Mouse (Mus musculus) splenic B cell, adult 2 months (primary cell): ENCODE measurements around the gene Neurl1b.

Experiments used
- DNase-seq: peaks from one replicate; pipeline ENCODE4 v3.0.0-alpha.2; 2011; ENCODE audit warnings: low read depth, low spot score
- H3K27me3 ChIP-seq: 2 replicates; pipeline ENCODE4 v1.6.1; 2012; ENCODE audit warnings: mild to moderate bottlenecking, low read length, moderate library complexity, mixed read lengths; ENCODE audit not compliant: control insufficient read depth, poor library complexity, insufficient read depth, severe bottlenecking
- H3K36me3 ChIP-seq: 2 replicates; pipeline ENCODE4 v1.6.1; 2012; ENCODE audit warnings: mild to moderate bottlenecking, low read length, moderate library complexity, mixed read lengths; ENCODE audit not compliant: control insufficient read depth, poor library complexity, insufficient read depth, severe bottlenecking

Gene Neurl1b

DNA sequence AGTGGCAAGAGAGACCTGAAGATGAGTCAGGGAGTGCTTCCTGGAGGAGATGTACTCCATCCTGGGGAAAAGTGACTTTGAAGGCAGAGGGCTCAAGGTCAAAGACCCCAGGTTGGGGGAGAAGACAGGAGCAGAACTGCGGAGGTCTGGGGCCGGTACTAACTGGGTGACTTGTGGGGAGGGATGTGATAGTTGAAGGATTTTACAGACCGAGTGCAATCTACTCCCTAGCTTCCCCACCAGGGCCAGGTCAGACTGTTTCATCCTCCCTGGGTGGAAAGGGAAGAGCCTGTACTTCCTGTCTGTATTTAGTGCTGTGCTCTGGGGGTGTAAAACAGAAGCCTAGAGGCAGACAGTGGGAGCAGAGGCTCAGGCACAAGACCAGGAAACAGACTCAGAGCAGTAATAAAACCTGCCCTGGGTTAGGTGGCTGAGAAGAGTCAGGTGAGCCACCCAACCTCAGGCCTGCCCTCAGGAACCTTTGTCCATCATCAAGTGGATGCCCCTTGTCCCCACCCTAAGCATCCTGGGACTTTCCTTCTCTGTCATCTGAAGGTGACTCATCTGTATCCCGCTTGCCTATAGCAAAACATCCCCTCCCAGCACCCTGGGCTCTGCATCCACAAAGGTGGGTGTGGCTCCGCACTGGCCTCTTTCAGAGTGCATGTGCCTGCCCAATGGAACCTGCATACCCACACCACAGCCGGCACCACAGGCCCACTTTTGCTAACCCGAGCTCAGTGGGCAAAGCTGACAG, 6.0 kb downstream of the Neurl1b start:
- DNase-seq: no peak
- H3K27me3 ChIP-seq: no peaks in the 10 kb centered on the region
- no peaks in the 10 kb centered on the region for H3K36me3 ChIP-seq

DNA sequence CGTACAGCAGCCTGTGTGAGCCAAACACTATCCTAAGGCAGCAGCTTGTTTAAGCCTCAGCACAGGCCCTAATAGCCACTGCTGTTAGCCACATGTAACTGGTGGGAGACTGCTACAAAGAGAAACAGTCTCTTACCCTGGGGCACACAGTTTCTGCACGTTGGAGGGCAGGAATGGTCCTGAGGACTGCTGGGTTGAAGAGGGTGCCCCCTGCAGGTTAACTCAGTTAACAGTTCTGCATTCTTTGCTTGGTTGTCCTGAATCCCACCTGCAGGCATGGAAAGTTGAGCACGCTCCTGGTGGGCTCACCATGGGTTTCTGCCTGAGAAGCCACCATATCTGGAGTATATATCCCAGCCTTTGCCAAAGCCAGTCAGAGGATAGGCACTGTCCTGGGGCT, 6.9 kb downstream of the Neurl1b start:
- H3K36me3 ChIP-seq: no peaks in the 10 kb centered on the region
- peak; percentile 46 for DNase-seq
- no peaks in the 10 kb centered on the region for H3K27me3 ChIP-seq

DNA sequence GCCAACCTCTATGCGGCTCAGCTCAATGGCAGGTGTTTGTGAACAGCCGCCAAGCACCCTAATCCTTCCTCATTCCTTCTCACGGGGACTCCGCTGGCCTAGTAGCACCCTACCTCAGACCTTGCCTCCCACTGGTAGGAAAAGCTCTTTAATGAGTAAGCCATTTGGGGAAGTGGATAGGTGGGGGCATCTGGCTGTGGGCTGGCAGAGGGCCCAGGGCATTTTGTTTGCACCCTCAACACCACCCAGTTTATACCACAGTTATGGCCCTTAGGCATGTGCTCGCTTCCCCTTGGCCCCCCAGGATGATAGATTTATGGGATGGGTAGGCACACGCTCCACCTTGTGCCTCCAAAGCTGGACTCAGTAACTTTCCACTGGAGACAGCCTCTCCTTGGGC, 7.8 kb downstream of the Neurl1b start:
- DNase-seq: peak; percentile 5
- H3K27me3 ChIP-seq: no peaks in the 10 kb centered on the region
- H3K36me3 ChIP-seq: no peaks in the 10 kb centered on the region

DNA sequence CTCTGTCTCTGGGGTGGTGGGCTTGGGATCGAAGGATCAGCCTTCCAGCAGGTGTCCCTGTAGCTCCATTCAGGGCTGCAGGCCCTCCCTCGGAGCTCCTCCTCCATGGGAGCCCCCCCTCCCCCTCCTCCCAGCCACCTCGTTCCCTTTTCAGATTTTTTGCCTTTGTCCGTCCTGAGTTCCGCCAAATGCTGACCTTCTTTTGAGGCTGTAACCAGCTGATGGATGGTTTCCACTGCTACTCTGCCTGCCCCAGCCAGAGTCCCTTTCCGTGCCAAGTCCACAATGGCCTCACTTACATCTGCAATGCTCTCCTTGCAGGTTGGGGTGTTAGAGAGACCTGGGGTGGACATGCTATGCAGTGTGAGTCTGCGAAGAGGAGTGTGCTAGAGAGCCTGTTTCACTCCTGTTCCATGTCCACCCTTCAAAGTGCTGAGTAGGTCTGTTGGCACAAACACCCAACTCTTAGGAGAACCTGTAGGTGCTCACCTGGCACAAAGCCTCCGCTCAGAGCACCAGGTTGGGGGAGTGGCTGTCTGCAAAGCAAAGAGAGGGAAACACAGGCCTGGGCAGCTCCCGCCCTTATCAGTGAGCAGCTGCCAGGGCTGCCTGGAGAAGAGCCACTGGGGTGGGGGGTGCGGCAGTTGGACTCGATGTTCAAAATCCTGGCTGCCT, 9.5 kb downstream of the Neurl1b start:
- no peak for DNase-seq
- Histone ChIP-seq H3K36me3 (no peaks in the 10 kb centered on the region), H3K27me3 (no peaks in the 10 kb centered on the region)

DNA sequence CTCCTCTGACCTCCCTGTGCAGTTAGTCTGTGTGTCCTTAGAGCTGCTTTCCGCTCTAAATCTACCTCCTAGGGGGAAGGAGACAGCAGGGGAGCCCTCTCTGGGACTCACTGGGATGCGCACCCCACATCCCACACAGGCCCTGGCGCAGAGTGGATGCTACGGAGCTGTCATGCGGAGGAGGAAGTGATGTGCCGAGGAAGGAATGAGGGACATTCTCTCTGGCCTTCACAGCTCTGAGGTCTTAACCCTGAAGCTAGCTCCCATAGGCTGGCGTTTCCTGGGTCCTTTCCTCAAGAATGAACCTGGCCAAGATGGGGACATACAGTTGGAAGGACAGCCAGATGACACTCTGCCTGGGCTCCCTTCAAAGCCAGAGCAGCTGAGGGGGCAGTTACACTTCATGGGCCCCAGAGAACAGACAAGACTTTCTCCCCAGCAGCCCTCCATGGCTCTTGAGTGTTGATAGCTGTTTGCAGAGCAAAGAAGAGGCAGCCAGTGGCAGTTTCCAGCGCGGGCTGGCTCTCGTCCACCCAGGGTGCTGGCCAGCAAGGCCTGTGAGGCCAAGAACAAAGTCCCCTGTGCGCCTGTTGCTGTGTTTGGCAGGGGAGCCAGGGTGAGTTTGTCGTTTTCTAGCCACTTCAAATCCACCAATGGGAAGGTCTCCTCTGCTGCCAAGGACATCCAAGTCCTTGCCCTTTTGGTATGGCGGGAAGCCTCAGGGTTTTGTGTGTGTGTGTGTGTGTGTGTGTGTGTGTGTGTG, 10.5 kb downstream of the Neurl1b start:
- no peaks in the 10 kb centered on the region for H3K27me3 ChIP-seq
- no peaks in the 10 kb centered on the region for H3K36me3 ChIP-seq
- no peak for DNase-seq

DNA sequence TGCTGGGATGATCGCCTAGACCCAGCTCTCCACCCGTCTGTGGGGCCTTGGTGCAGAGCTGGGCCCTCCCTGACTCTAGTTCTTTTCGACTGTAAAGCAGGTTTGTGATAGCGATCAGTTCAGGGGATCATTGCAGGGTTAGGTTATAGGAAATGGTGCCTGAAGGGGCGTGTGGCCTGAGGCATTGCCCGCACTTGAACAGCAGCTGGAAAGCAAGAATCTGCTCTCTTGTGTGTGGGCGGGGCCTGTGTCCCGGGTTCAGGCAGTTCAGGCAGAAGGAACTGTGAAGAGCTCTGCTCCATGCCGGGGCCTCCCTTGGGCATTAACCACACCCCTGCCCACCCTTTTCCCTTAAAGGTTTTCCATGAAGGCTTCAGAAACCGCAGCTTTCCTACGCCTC, 18.7 kb downstream of the Neurl1b start:
- Histone ChIP-seq H3K36me3 (no peaks in the 10 kb centered on the region), H3K27me3 (no peaks in the 10 kb centered on the region)
- DNase-seq: no peak

DNA sequence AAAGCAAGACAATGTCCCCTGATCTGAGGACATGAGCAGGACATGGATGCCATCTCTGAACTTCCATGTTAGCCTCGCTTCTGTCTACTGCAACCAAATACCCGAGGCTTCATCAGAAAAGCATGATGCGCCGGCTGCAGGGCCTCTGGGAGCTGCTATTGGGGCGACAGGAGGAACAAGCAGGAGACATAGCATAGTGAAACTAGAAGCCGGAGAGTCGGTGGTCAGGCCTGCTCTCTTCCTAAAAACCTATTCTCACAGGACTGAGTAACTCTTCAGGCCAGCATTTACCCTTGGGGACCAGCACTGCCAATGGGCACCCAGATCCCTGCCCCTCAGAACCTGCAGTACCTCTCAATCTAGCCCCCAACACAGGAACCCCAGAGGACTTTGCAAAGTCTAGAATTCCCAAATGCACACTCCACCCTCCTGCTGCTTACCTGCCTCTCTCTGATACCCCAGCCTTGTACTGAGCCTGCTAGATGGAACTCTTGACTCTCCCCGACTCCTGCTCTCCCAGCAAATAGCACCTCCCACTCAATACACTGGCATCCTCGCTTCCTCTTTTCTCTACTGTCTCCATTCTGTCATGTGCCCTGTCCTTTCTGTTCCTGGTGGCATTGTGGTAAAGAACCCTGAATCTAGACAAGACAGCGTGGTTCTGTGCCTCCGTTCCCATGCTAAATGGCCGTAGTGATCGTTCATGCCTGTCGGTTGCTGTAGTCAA, 22.6 kb downstream of the Neurl1b start:
- H3K27me3 ChIP-seq: no peaks in the 10 kb centered on the region
- DNase-seq: no peak
- H3K36me3 ChIP-seq: no peaks in the 10 kb centered on the region

DNA sequence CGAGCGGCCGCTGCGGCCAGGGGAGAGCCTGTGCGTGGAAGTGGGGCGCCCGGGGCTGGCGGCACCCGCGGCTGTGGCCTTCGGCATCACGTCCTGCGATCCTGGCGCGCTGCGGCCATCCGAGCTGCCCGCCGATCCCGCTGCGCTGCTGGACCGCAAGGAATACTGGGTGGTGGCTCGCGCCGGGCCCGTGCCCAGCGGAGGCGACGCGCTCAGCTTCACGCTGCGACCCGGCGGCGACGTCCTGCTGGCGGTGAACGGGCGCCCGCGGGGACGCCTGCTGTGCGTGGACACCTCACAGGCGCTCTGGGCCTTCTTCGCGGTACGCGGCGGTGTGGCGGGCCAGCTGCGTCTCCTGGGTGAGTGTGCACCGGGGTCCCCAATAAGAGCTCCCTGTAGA, 24.4 kb downstream of the Neurl1b start:
- DNase-seq: no peak
- Histone ChIP-seq H3K36me3 (no peaks in the 10 kb centered on the region), H3K27me3 (no peaks in the 10 kb centered on the region)

DNA sequence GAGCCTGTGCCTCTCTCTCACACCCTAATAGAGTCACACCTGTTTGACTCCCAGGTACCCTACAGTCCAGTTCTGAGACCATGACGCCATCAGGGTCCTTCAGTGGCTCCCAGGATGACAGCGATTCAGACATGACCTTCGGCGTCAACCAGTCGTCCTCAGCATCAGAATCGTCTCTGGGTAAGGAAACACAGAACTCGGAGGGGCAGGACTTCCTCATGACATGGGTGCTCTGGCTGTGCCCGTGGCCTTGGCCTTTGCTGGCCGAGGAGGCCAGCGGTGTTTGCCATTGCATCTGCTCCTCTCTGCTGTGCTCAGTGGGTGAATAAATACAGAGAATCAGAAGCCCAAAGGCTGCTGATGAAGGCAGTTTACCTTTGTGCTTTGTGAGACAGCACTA, 26.4 kb downstream of the Neurl1b start:
- H3K27me3 ChIP-seq: no peaks in the 10 kb centered on the region
- DNase-seq: no peak
- H3K36me3 ChIP-seq: no peaks in the 10 kb centered on the region

DNA sequence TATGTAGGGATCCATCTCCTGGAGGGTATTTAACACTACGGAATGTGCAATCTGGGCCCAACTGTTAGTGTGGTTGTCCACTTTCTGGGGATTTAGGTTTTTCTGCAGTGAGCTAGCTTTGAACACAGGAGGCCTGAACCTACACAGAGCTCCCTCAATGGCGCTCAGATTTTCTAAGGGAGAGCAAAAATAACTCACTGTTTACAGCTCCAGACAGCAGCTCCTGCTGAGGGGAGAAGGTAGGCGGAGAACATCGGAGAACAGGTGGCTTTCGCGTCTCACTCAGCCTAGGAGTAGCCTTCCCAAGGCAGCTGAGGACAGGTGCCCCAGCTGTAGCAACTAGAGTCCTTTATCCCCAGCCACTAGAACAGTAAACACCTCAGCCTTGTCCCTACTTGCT, 27.6 kb downstream of the Neurl1b start:
- no peak for DNase-seq
- no peaks in the 10 kb centered on the region for H3K36me3 ChIP-seq
- H3K27me3 ChIP-seq: no peaks in the 10 kb centered on the region

DNA sequence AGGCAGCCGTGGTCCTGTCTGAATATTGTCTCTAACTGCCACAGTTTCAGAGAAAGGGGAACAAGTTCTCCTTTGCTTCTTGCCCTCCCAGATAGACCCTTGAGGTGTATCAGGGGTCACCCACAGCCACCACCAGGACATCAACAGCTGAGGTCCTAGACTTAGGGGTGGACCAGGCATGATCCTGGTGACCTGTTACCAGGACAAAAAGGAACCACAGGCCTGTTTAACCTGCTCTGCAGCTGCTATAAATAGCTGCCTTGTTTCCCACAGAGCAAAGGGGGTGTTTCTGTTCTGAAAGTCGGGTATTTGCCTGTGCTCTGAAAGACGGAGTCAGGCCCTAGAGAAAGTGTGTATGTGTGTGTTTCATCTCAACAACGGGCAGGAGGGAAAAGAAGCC, 29.2 kb downstream of the Neurl1b start:
- Histone ChIP-seq H3K36me3 (no peaks in the 10 kb centered on the region), H3K27me3 (no peaks in the 10 kb centered on the region)
- no peak for DNase-seq

DNA sequence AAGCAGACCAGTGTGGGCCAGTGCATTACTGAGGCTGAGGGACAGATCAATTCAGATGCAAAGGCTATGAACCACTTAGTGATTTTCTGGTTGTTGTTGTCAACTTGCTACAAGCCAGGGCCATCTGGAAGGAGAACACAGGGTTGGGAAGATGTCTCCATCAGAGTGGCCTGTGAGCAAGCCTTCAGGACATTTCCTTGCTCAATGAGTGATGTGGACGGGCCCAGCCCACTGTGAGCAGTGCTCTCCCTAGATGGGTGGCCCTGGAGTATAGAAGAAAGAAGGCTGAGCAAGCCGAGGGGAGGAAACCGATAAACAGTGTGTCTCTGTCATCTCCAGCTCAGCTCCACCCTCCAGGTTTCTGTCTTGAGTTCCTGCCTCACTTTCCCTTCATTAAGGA, 34.8 kb downstream of the Neurl1b start:
- Histone ChIP-seq H3K27me3 (no peaks in the 10 kb centered on the region), H3K36me3 (no peaks in the 10 kb centered on the region)
- no peak for DNase-seq

DNA sequence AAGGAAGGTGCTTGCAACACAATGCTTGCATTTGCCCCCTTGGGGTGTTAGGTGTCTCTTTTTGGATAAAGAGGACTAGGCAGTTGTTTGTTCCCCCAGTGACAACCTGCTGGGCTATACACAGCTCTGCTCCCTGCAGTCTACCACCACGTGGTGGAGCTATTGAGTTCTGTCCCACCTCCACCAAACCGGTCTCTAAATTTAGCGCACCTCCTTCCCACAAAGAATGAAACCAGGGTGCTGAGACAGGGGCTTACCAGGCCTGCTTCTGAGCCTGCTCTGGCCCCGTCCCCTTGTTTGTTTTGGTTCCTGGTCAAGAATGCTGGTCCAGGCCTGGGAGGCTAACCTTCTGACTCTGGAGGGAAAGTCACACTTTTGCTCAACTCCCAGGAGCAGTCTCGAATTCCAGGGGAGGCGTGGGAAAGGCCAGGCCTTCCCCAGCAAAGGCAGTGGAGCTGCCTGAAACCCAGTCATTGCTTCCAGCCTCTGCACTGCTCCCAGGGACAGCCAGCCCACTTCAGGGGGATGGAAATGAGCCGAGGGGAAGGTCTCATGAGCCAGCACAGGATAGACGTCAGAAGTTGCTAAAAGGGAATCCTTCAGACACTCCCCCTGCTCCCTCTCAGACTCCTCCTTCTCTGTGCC, 37.1 kb downstream of the Neurl1b start:
- Histone ChIP-seq H3K27me3 (no peaks in the 10 kb centered on the region), H3K36me3 (no peaks in the 10 kb centered on the region)
- DNase-seq: peak; percentile 59

DNA sequence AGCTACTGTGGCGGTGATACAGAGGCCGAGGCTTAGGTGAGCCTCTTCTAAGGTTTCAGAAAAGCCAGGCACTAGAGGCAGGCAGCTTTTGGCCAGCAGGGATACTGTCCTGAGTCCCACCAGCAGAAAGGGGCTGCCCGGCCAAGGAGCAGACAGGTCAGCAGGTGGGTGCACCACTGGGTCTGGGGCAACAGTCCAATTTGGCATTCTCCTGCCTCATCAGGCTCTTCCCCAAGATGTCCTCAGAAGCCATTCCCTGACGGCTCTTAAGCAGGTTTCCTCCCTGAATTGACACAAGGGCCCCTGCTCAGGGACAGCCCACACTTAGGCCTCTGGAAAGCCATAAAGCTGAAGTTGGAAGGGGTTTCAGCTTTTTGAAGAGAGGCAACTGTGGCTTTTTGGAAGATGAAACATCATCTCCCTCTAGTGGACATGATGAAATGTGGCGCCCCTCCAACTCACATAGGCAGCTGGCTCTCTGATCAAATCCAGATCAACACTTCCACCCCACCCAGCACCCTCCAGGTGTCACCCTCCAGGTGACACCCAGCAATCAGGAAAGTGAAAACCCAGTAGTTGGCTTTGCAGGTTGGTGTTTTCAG, 37.8 kb downstream of the Neurl1b start:
- DNase-seq: peak; percentile 47
- H3K36me3 ChIP-seq: no peaks in the 10 kb centered on the region
- no peaks in the 10 kb centered on the region for H3K27me3 ChIP-seq
